Mouse (Mus musculus): ENCODE measurements around the gene Magi2. TPM values are rescaled to one million over a fixed set of nuclear protein-coding genes. Genes with fewer than 3 reads are reported as not detected.

Magi2 gene
- total RNA-seq, 1 experiment from 2014 or later, result 7.6 TPM

- no peak for DNase-seq
Measured at GRCm38 (mm10) chr5:20363216-20363615, 1136.4 kb downstream of the Magi2 start.

- no peak for DNase-seq
Measured at GRCm38 (mm10) chr5:20373586-20373985, 1146.8 kb downstream of the Magi2 start.

- DNase-seq, result no peak
Measured at GRCm38 (mm10) chr5:20378071-20378800, 1151.4 kb downstream of the Magi2 start.

GRCm38 (mm10) chr5:20404533-20404932 is 1177.7 kb downstream of the Magi2 start:
- no peak for DNase-seq

- peak; percentile 9 for DNase-seq
Measured at GRCm38 (mm10) chr5:20406626-20407025, 1179.8 kb downstream of the Magi2 start.

GRCm38 (mm10) chr5:20415320-20415719 is 1188.5 kb downstream of the Magi2 start:
- no peak for DNase-seq

GRCm38 (mm10) chr5:20417348-20417747 is 1190.5 kb downstream of the Magi2 start:
- no peak for DNase-seq

GRCm38 (mm10) chr5:20432148-20432813 is 1205.4 kb downstream of the Magi2 start:
- DNase-seq, result no peak

- DNase-seq, result no peak
Measured at GRCm38 (mm10) chr5:20446471-20447174, 1219.8 kb downstream of the Magi2 start.

GRCm38 (mm10) chr5:20456106-20456505 is 1229.3 kb downstream of the Magi2 start:
- DNase-seq, result no peak

GRCm38 (mm10) chr5:20457742-20458510 is 1231.1 kb downstream of the Magi2 start:
- DNase-seq, result no peak

GRCm38 (mm10) chr5:20461709-20462108 is 1234.9 kb downstream of the Magi2 start:
- no peak for DNase-seq

- no peak for DNase-seq
Measured at GRCm38 (mm10) chr5:20462376-20462775, 1235.5 kb downstream of the Magi2 start.

- no peak for DNase-seq
Measured at GRCm38 (mm10) chr5:20469721-20470120, 1242.9 kb downstream of the Magi2 start.

- peak; percentile 62 for DNase-seq
Measured at GRCm38 (mm10) chr5:20470466-20470865, 1243.6 kb downstream of the Magi2 start.

GRCm38 (mm10) chr5:20484505-20484904 is 1257.7 kb downstream of the Magi2 start:
- DNase-seq, result no peak

- no peak for DNase-seq
Measured at GRCm38 (mm10) chr5:20491911-20492310, 1265.1 kb downstream of the Magi2 start.

GRCm38 (mm10) chr5:20492679-20493078 is 1265.8 kb downstream of the Magi2 start:
- no peak for DNase-seq

- DNase-seq, result no peak
Measured at GRCm38 (mm10) chr5:20494010-20494409, 1267.2 kb downstream of the Magi2 start.

- DNase-seq, result no peak
Measured at GRCm38 (mm10) chr5:20496924-20497323, 1270.1 kb downstream of the Magi2 start.

- peak; percentile 9 for DNase-seq
Measured at GRCm38 (mm10) chr5:20499031-20499600, 1272.3 kb downstream of the Magi2 start.

GRCm38 (mm10) chr5:20508609-20509008 is 1281.8 kb downstream of the Magi2 start:
- no peak for DNase-seq

Data from adrenal gland, postnatal 14 days (tissue).